Mouse (Mus musculus): ENCODE results near the gene Pak1. TPM values are rescaled to one million over a fixed set of nuclear protein-coding genes. Genes with fewer than 3 reads are reported as not detected.

Pak1 gene
- polyA plus RNA-seq, 1 experiment from 2014 or later = 36.2 TPM

GRCm38 (mm10) chr7:97769020-97769419 is 19.3 kb upstream of the Pak1 start:
- Histone ChIP-seq H3K4me3 (ENCODE audit: low read depth, low read length) (no peak overlapping the region), H3K27me3 (ENCODE audit: control insufficient read depth, insufficient read depth, low read length) (no peaks in the 10 kb centered on the region), H3K36me3 (ENCODE audit: control insufficient read depth, insufficient read depth, low read length) (no peaks in the 10 kb centered on the region), H3K4me1 (ENCODE audit: control insufficient read depth, insufficient read depth, low read length) (no peaks in the 10 kb centered on the region), H3K9me3 (ENCODE audit: control insufficient read depth, low read depth, low read length) (no peaks in the 10 kb centered on the region), H3K27ac (ENCODE audit: low read length) (no peak overlapping the region), H3K9ac (replicated peaks; ENCODE audit: low read depth, low read length) (no peak overlapping the region), H3K4me2 (replicated peaks; ENCODE audit: low read depth, low read length) (no peak overlapping the region)
- 82% methylated on average over 4 of the region's 4 CpGs for WGBS
- no peak for ATAC-seq (ENCODE audit: insufficient number of reproducible peaks, insufficient read depth, low FRiP score, low read depth)

- no peak overlapping the region for H3K9ac ChIP-seq (replicated peaks; ENCODE audit: low read depth, low read length)
- H3K36me3 ChIP-seq (ENCODE audit: control insufficient read depth, insufficient read depth, low read length) = no peaks in the 10 kb centered on the region
- H3K27me3 ChIP-seq (ENCODE audit: control insufficient read depth, insufficient read depth, low read length) = no peaks in the 10 kb centered on the region
- H3K4me2 ChIP-seq (replicated peaks; ENCODE audit: low read depth, low read length) = no peak overlapping the region
- H3K9me3 ChIP-seq (ENCODE audit: control insufficient read depth, low read depth, low read length) = no peaks in the 10 kb centered on the region
- no peaks in the 10 kb centered on the region for H3K4me1 ChIP-seq (ENCODE audit: control insufficient read depth, insufficient read depth, low read length)
- no peak overlapping the region for H3K4me3 ChIP-seq (ENCODE audit: low read depth, low read length)
- ATAC-seq (ENCODE audit: insufficient number of reproducible peaks, insufficient read depth, low FRiP score, low read depth) = no peak
- no peak overlapping the region for H3K27ac ChIP-seq (ENCODE audit: low read length)
- 62% methylated on average over 6 of the region's 6 CpGs for WGBS
Measured at GRCm38 (mm10) chr7:97770841-97771620, 17.3 kb upstream of the Pak1 start.

GRCm38 (mm10) chr7:97775380-97775779 is 13.0 kb upstream of the Pak1 start:
- Histone ChIP-seq H3K36me3 (ENCODE audit: control insufficient read depth, insufficient read depth, low read length) (no peaks in the 10 kb centered on the region), H3K4me3 (ENCODE audit: low read depth, low read length) (no peak overlapping the region), H3K9ac (replicated peaks; ENCODE audit: low read depth, low read length) (no peak overlapping the region), H3K4me1 (ENCODE audit: control insufficient read depth, insufficient read depth, low read length) (no peaks in the 10 kb centered on the region), H3K27me3 (ENCODE audit: control insufficient read depth, insufficient read depth, low read length) (no peaks in the 10 kb centered on the region), H3K27ac (ENCODE audit: low read length) (no peak overlapping the region), H3K4me2 (replicated peaks; ENCODE audit: low read depth, low read length) (no peak overlapping the region), H3K9me3 (ENCODE audit: control insufficient read depth, low read depth, low read length) (peaks cover 4% of the 10 kb centered on the region; the same call in 1 of the 2 replicates)
- ATAC-seq (ENCODE audit: insufficient number of reproducible peaks, insufficient read depth, low FRiP score, low read depth) = no peak
- WGBS = 39% methylated on average over 3 of the region's 3 CpGs

GRCm38 (mm10) chr7:97775923-97776322 is 12.4 kb upstream of the Pak1 start:
- H3K27me3 ChIP-seq (ENCODE audit: control insufficient read depth, insufficient read depth, low read length) = no peaks in the 10 kb centered on the region
- WGBS = 51% methylated on average over 2 of the region's 2 CpGs
- peaks cover 4% of the 10 kb centered on the region; the same call in 1 of the 2 replicates for H3K9me3 ChIP-seq (ENCODE audit: control insufficient read depth, low read depth, low read length)
- no peak overlapping the region for H3K4me2 ChIP-seq (replicated peaks; ENCODE audit: low read depth, low read length)
- H3K4me3 ChIP-seq (ENCODE audit: low read depth, low read length) = no peak overlapping the region
- H3K27ac ChIP-seq (ENCODE audit: low read length) = no peak overlapping the region
- H3K9ac ChIP-seq (replicated peaks; ENCODE audit: low read depth, low read length) = no peak overlapping the region
- H3K4me1 ChIP-seq (ENCODE audit: control insufficient read depth, insufficient read depth, low read length) = no peaks in the 10 kb centered on the region
- ATAC-seq (ENCODE audit: insufficient number of reproducible peaks, insufficient read depth, low FRiP score, low read depth) = no peak
- no peaks in the 10 kb centered on the region for H3K36me3 ChIP-seq (ENCODE audit: control insufficient read depth, insufficient read depth, low read length)

- H3K27ac ChIP-seq (ENCODE audit: low read length) = no peak overlapping the region
- peaks cover 4% of the 10 kb centered on the region; the same call in 1 of the 2 replicates for H3K9me3 ChIP-seq (ENCODE audit: control insufficient read depth, low read depth, low read length)
- no peak overlapping the region for H3K4me2 ChIP-seq (replicated peaks; ENCODE audit: low read depth, low read length)
- H3K4me1 ChIP-seq (ENCODE audit: control insufficient read depth, insufficient read depth, low read length) = no peaks in the 10 kb centered on the region
- no peak overlapping the region for H3K9ac ChIP-seq (replicated peaks; ENCODE audit: low read depth, low read length)
- WGBS = 81% methylated on average over 4 of the region's 4 CpGs
- no peaks in the 10 kb centered on the region for H3K27me3 ChIP-seq (ENCODE audit: control insufficient read depth, insufficient read depth, low read length)
- no peaks in the 10 kb centered on the region for H3K36me3 ChIP-seq (ENCODE audit: control insufficient read depth, insufficient read depth, low read length)
- ATAC-seq (ENCODE audit: insufficient number of reproducible peaks, insufficient read depth, low FRiP score, low read depth) = no peak
- H3K4me3 ChIP-seq (ENCODE audit: low read depth, low read length) = no peak overlapping the region
Measured at GRCm38 (mm10) chr7:97777191-97777590, 11.2 kb upstream of the Pak1 start.

GRCm38 (mm10) chr7:97780222-97780621 is 8.1 kb upstream of the Pak1 start:
- Histone ChIP-seq H3K4me3 (ENCODE audit: low read depth, low read length) (no peak overlapping the region), H3K36me3 (ENCODE audit: control insufficient read depth, insufficient read depth, low read length) (no peaks in the 10 kb centered on the region), H3K27me3 (ENCODE audit: control insufficient read depth, insufficient read depth, low read length) (no peaks in the 10 kb centered on the region), H3K4me2 (replicated peaks; ENCODE audit: low read depth, low read length) (no peak overlapping the region), H3K9me3 (ENCODE audit: control insufficient read depth, low read depth, low read length) (peaks cover 4% of the 10 kb centered on the region; the same call in 1 of the 2 replicates), H3K4me1 (ENCODE audit: control insufficient read depth, insufficient read depth, low read length) (no peaks in the 10 kb centered on the region), H3K27ac (ENCODE audit: low read length) (no peak overlapping the region), H3K9ac (replicated peaks; ENCODE audit: low read depth, low read length) (no peak overlapping the region)
- 78% methylated on average over 1 of the region's 1 CpGs for WGBS
- no peak for ATAC-seq (ENCODE audit: insufficient number of reproducible peaks, insufficient read depth, low FRiP score, low read depth)

- Histone ChIP-seq H3K36me3 (ENCODE audit: control insufficient read depth, insufficient read depth, low read length) (no peaks in the 10 kb centered on the region), H3K9me3 (ENCODE audit: control insufficient read depth, low read depth, low read length) (peaks cover 4% of the 10 kb centered on the region; the same call in 1 of the 2 replicates), H3K4me1 (ENCODE audit: control insufficient read depth, insufficient read depth, low read length) (no peaks in the 10 kb centered on the region), H3K4me2 (replicated peaks; ENCODE audit: low read depth, low read length) (no peak overlapping the region), H3K27ac (ENCODE audit: low read length) (no peak overlapping the region), H3K27me3 (ENCODE audit: control insufficient read depth, insufficient read depth, low read length) (no peaks in the 10 kb centered on the region), H3K9ac (replicated peaks; ENCODE audit: low read depth, low read length) (no peak overlapping the region), H3K4me3 (ENCODE audit: low read depth, low read length) (no peak overlapping the region)
- WGBS = 71% methylated on average over 1 of the region's 1 CpGs
- ATAC-seq (ENCODE audit: insufficient number of reproducible peaks, insufficient read depth, low FRiP score, low read depth) = no peak
Measured at GRCm38 (mm10) chr7:97780815-97781214, 7.5 kb upstream of the Pak1 start.

- Histone ChIP-seq H3K27me3 (ENCODE audit: control insufficient read depth, insufficient read depth, low read length) (no peaks in the 10 kb centered on the region), H3K9me3 (ENCODE audit: control insufficient read depth, low read depth, low read length) (peaks cover 4% of the 10 kb centered on the region; the same call in 1 of the 2 replicates), H3K27ac (ENCODE audit: low read length) (no peak overlapping the region), H3K4me3 (ENCODE audit: low read depth, low read length) (no peak overlapping the region), H3K36me3 (ENCODE audit: control insufficient read depth, insufficient read depth, low read length) (no peaks in the 10 kb centered on the region), H3K4me2 (replicated peaks; ENCODE audit: low read depth, low read length) (no peak overlapping the region), H3K4me1 (ENCODE audit: control insufficient read depth, insufficient read depth, low read length) (no peaks in the 10 kb centered on the region), H3K9ac (replicated peaks; ENCODE audit: low read depth, low read length) (no peak overlapping the region)
- no peak for ATAC-seq (ENCODE audit: insufficient number of reproducible peaks, insufficient read depth, low FRiP score, low read depth)
- 69% methylated on average over 8 of the region's 8 CpGs for WGBS
Measured at GRCm38 (mm10) chr7:97781496-97781895, 6.8 kb upstream of the Pak1 start.

- no peak for ATAC-seq (ENCODE audit: insufficient number of reproducible peaks, insufficient read depth, low FRiP score, low read depth)
- H3K4me2 ChIP-seq (replicated peaks; ENCODE audit: low read depth, low read length) = no peak overlapping the region
- H3K9ac ChIP-seq (replicated peaks; ENCODE audit: low read depth, low read length) = no peak overlapping the region
- no peak overlapping the region for H3K4me3 ChIP-seq (ENCODE audit: low read depth, low read length)
- WGBS = 62% methylated on average over 5 of the region's 5 CpGs
- no peaks in the 10 kb centered on the region for H3K27me3 ChIP-seq (ENCODE audit: control insufficient read depth, insufficient read depth, low read length)
- H3K36me3 ChIP-seq (ENCODE audit: control insufficient read depth, insufficient read depth, low read length) = no peaks in the 10 kb centered on the region
- no peaks in the 10 kb centered on the region for H3K4me1 ChIP-seq (ENCODE audit: control insufficient read depth, insufficient read depth, low read length)
- H3K27ac ChIP-seq (ENCODE audit: low read length) = no peak overlapping the region
- no peaks in the 10 kb centered on the region for H3K9me3 ChIP-seq (ENCODE audit: control insufficient read depth, low read depth, low read length)
Measured at GRCm38 (mm10) chr7:97783523-97783922, 4.8 kb upstream of the Pak1 start.
